Mouse (Mus musculus): ENCODE results near the gene Adam11. TPM values are rescaled to one million over a fixed set of nuclear protein-coding genes. Genes with fewer than 3 reads are reported as not detected.

Adam11 gene
- polyA plus RNA-seq, 1 experiment from 2014 or later = 16.1 TPM

GRCm38 (mm10) chr11:102783443-102783842 is 22.2 kb downstream of the Adam11 start:
- Histone ChIP-seq H3K9ac (no peak overlapping the region), H3K4me2 (no peak overlapping the region), H3K4me3 (no peak overlapping the region), H3K27me3 (no peaks in the 10 kb centered on the region), H3K4me1 (no peaks in the 10 kb centered on the region), H3K27ac (no peak overlapping the region), H3K9me3 (replicated peaks) (no peaks in the 10 kb centered on the region), H3K36me3 (ENCODE audit: poor library complexity, severe bottlenecking) (no peaks in the 10 kb centered on the region)
- 78% methylated on average over 6 of the region's 7 CpGs for WGBS
- ATAC-seq = no peak

DNA sequence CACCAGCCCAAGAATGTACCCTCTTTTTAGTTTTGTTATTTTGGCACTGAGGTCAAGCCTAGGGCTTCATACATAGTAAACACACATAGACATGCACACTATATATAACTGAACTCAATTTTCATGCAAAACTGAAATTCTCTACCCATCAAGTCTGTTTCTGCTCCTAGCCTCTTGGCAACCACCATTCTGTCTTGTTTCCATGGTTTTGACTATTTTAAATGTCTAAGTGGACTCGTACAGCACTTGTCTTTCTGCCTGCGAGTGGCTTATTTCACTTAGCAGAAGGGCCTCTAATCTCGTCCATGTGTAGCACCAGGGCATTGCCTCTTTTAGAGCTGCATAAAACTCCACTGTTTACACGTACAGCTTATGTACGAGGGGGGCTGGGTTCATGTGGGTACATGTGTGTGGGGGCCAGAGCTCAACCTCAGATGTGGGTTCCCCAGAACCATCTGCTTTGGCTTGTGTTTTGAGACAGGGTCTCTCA is 26.5 kb downstream of the Adam11 start:
- Histone ChIP-seq H3K9ac (no peak overlapping the region), H3K9me3 (replicated peaks) (no peaks in the 10 kb centered on the region), H3K4me2 (no peak overlapping the region), H3K36me3 (ENCODE audit: poor library complexity, severe bottlenecking) (no peaks in the 10 kb centered on the region), H3K4me3 (no peak overlapping the region), H3K4me1 (no peaks in the 10 kb centered on the region), H3K27me3 (no peaks in the 10 kb centered on the region), H3K27ac (no peak overlapping the region)
- no peak for ATAC-seq
- 78% methylated on average over 5 of the region's 5 CpGs for WGBS

DNA sequence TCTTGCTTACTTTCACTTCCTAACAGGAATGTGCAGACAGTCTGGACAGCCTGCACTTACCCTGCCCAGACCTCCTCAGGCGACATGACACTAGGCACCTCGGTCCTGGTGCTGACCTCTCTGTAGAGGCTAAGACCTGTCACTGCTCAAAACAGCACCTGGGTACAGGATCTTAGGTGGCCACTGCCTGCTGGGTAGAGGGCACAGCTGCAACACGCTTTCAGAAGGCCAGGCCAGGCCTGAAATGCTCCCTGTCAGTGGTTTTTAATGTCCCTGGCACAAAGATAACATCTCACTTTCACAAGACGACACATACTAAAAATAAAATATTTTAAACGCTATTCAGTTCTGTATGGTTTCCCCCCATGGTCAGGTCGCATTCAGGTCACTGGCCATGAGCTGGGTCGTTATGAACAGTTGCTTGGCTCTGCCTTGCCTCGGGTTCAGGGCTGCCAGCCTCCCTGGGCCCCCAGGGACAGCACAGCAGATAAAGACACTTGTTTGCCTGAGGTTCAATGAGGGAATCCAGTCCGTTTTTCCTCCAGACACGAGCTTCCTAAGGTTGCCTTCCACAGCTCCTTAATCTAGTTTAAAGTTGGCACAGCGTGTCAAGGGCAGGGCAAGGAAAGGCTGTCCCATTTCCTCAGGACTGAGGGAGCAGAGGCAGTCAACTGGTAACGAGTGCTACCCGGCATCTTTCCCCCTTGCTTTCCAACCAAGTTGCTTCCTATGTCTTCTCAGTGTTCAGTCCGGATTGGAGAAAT is 30.6 kb downstream of the Adam11 start:
- no peak overlapping the region for H3K27ac ChIP-seq
- WGBS = 63% methylated on average over 14 of the region's 14 CpGs
- no peaks in the 10 kb centered on the region for H3K4me1 ChIP-seq
- no peak for ATAC-seq
- H3K9ac ChIP-seq = no peak overlapping the region
- H3K9me3 ChIP-seq (replicated peaks) = no peaks in the 10 kb centered on the region
- H3K4me2 ChIP-seq = no peak overlapping the region
- H3K4me3 ChIP-seq = no peak overlapping the region
- H3K27me3 ChIP-seq = no peaks in the 10 kb centered on the region
- H3K36me3 ChIP-seq (ENCODE audit: poor library complexity, severe bottlenecking) = peaks cover 12% of the 10 kb centered on the region; the same call in 1 of the 2 replicates

DNA sequence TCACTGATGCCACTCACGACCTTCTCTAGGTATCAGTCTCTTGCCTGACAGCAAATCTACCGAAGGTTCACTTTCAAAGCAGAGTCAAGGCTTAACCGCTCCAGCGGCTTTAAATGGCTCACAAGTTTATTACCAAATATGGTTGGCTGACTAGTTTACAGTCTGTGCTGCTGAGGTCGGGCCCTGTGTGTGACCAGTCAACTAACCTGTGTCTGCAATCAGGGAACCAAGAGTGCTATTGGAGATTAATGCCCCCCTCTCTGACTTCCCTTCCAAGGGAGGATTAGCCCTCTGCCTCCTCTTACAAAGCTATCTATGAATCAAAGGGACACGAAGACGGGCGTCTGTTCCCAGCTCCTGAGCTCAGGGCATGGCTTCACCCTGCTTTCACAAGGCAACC is 32.9 kb downstream of the Adam11 start:
- ATAC-seq = no peak
- Histone ChIP-seq H3K9me3 (replicated peaks) (no peaks in the 10 kb centered on the region), H3K27ac (no peak overlapping the region), H3K4me1 (no peaks in the 10 kb centered on the region), H3K4me3 (no peak overlapping the region), H3K36me3 (ENCODE audit: poor library complexity, severe bottlenecking) (peaks cover 28% of the 10 kb centered on the region; the same call in 1 of the 2 replicates), H3K9ac (no peak overlapping the region), H3K27me3 (no peaks in the 10 kb centered on the region), H3K4me2 (no peak overlapping the region)
- WGBS = 55% methylated on average over 8 of the region's 8 CpGs

- peaks cover 60% of the 10 kb centered on the region for H3K36me3 ChIP-seq (ENCODE audit: poor library complexity, severe bottlenecking)
- no peaks in the 10 kb centered on the region for H3K27me3 ChIP-seq
- no peak for ATAC-seq
- H3K4me1 ChIP-seq = no peaks in the 10 kb centered on the region
- no peak overlapping the region for H3K4me3 ChIP-seq
- no peak overlapping the region for H3K4me2 ChIP-seq
- H3K27ac ChIP-seq = no peak overlapping the region
- no peaks in the 10 kb centered on the region for H3K9me3 ChIP-seq (replicated peaks)
- H3K9ac ChIP-seq = no peak overlapping the region
- 89% methylated on average over 5 of the region's 5 CpGs for WGBS
These were observed 42.2 kb downstream of the Adam11 start for GRCm38 (mm10) chr11:102803453-102803852.

DNA sequence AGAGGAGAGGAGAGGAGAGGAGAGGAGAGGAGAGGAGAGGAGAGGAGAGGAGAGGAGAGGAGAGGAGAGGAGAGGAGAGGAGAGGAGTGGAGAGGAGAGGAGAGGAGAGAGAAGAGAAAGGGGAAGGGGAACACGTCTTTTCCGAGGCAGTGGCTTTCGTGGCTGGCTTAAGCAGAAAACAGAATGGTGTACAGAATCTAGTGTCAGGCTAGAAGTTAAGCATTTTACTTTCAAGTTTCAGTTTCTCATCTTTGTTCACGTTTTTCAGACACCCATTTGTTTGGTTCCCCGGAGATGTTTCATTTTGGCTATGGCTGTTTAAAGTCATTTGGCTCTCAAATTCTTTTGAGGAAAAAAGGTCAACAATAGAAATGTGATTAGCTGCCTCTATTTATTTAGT is 47.0 kb downstream of the Adam11 start:
- peaks cover 20% of the 10 kb centered on the region for H3K4me1 ChIP-seq
- ATAC-seq = no peak
- H3K36me3 ChIP-seq (ENCODE audit: poor library complexity, severe bottlenecking) = peaks cover 23% of the 10 kb centered on the region
- H3K9ac ChIP-seq = no peak overlapping the region
- H3K27me3 ChIP-seq = no peaks in the 10 kb centered on the region
- 77% methylated on average over 5 of the region's 5 CpGs for WGBS
- H3K27ac ChIP-seq = no peak overlapping the region
- H3K9me3 ChIP-seq (replicated peaks) = no peaks in the 10 kb centered on the region
- H3K4me3 ChIP-seq = no peak overlapping the region
- H3K4me2 ChIP-seq = no peak overlapping the region

- no peak overlapping the region for H3K4me3 ChIP-seq
- H3K9ac ChIP-seq = no peak overlapping the region
- H3K4me1 ChIP-seq = peaks cover 26% of the 10 kb centered on the region
- ATAC-seq = no peak
- H3K9me3 ChIP-seq (replicated peaks) = no peaks in the 10 kb centered on the region
- no peaks in the 10 kb centered on the region for H3K27me3 ChIP-seq
- 28% methylated on average over 4 of the region's 4 CpGs for WGBS
- peaks cover 5% of the 10 kb centered on the region; the same call in 1 of the 2 replicates for H3K36me3 ChIP-seq (ENCODE audit: poor library complexity, severe bottlenecking)
- no peak overlapping the region for H3K27ac ChIP-seq
- no peak overlapping the region for H3K4me2 ChIP-seq
These were observed 49.7 kb downstream of the Adam11 start for GRCm38 (mm10) chr11:102810721-102811485.

DNA sequence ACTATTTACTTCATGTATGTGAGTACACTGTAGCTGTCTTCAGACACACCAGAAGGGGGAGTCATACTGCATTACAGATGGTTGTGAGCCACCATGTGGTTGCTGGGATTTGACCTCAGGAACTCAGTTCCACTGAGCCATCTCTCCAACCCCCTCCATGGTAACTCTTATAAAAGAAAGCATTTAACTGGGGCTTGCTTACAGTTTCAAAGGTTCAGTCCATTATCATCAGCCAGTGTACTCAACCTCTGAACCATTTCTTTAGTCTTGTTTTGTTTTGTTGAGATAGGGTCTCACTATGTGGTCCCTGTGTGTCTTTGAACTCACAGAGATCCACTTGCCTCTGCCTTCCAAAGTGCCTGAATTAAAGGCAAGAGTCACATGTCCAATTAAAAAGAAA is 53.6 kb downstream of the Adam11 start:
- Histone ChIP-seq H3K4me3 (no peak overlapping the region), H3K4me1 (peaks cover 46% of the 10 kb centered on the region), H3K27ac (no peak overlapping the region), H3K27me3 (no peaks in the 10 kb centered on the region), H3K36me3 (ENCODE audit: poor library complexity, severe bottlenecking) (peaks cover 5% of the 10 kb centered on the region; the same call in 1 of the 2 replicates), H3K9me3 (replicated peaks) (no peaks in the 10 kb centered on the region), H3K9ac (no peak overlapping the region), H3K4me2 (no peak overlapping the region; the same call in 1 of the 2 replicates)
- ATAC-seq = no peak

DNA sequence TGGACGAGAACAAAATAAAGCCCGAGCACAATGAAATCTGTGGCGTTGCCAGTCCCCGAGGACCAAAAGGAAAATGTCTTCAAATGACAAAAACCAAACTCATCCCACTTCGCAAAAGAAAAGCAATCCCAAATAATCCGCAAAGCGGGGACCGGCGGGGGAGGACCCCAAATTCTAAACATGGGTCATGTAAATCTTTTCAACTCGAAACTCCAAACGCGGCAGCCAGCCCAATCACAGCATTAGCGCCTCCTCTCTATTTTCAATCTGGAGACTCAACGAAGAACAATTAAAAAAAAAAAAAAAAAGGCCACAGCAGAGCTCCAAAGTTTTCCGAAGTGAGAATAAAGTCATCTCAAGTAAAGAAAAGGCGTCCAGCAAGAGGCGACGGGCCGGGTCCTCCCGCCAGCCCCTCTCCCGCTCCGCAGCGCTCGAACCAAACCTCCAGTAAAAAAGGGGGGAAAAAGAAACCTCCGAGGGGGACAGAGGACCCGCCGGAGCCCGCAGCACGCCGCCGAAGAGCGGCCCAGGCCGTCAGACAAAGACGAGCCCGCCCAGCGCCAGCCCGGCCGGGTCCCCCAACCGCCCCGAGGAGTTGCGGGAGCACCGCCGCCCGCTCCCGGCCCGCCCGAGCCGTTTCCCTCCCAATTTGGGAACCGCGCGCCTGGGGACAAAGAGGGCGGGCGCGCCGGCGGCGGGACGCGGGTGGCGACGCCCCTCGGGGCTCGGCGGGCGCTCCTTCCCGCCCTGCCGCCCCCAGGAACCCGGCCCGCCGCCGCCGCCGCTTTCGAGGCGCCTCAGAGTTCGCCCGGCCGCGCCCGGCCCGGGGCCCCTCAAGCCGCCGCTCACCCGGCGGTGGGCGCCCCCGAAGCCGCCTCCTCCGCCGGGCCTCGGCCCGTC is 57.1 kb downstream of the Adam11 start:
- H3K27ac ChIP-seq = peak overlapping the region; percentile 92

DNA sequence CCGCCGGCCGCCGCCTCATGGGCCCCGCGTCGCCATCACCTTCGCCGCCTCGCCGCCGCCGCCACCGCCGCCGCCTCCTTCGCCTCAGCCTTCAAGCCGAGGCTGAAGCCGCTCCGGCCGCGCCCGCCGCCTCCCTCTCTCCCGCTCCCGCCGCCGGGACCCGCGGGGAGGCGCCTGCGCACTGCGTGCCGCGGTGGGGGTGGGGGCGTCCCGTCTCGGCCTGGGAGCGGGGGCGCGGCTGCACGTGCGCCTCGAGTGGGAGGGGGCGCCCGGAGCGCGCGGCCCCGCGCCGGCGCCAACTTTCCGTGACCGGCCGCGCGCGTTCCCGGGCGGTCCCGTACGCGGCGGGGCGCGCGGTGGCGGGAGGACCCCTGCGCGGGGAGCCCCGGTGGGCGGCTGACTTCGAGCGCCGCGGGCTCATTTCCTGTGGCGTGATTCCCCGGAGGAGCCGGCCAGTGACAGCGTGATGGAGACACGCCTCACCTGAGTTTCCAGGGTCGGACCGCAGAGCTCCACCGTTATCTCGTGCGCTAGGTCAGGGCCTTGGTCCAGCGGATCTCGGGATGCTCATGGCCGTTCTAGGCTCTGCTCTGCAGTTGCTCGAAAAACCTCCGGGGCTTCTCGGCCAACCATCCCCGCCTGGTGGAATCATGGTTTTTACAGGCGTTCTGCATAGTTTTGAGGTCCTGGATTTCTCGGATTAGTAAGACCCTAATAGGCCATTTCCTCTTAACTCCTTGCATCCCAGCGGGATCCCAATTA is 58.0 kb downstream of the Adam11 start, which contains the start of gene Gjc1:
TSS of gene Gjc1 (minus strand) at position 680 of the 762 bp plus-strand sequence.
- H3K4me1 ChIP-seq = peaks cover 32% of the 10 kb centered on the region
- peak within 1 kb of the TSS; percentile 92 for H3K27ac ChIP-seq
- 0% methylated on average over 61 of the region's 97 CpGs for WGBS
- peak within 1 kb of the TSS; percentile 95 for H3K9ac ChIP-seq
- H3K27me3 ChIP-seq = peaks cover 9% of the 10 kb centered on the region; the same call in 1 of the 2 replicates
- peak; percentile 89 for ATAC-seq
- H3K4me2 ChIP-seq = peak within 1 kb of the TSS; percentile 88
- peak within 1 kb of the TSS; percentile 84 for H3K4me3 ChIP-seq
- no peaks in the 10 kb centered on the region for H3K36me3 ChIP-seq (ENCODE audit: poor library complexity, severe bottlenecking)
- H3K9me3 ChIP-seq (replicated peaks) = no peaks in the 10 kb centered on the region

More for the DNA sequence above, 57.1 kb downstream of the Adam11 start:
- H3K4me1 ChIP-seq = peaks cover 32% of the 10 kb centered on the region
- peaks cover 9% of the 10 kb centered on the region; the same call in 1 of the 2 replicates for H3K27me3 ChIP-seq
- ATAC-seq = peak; percentile 65
- peak overlapping the region; percentile 88 for H3K4me2 ChIP-seq
- H3K9ac ChIP-seq = peak overlapping the region; percentile 95
- under 1% methylated on average over 67 of the region's 92 CpGs for WGBS
- peak overlapping the region; percentile 84 for H3K4me3 ChIP-seq
- no peaks in the 10 kb centered on the region for H3K9me3 ChIP-seq (replicated peaks)
- no peaks in the 10 kb centered on the region for H3K36me3 ChIP-seq (ENCODE audit: poor library complexity, severe bottlenecking)

All from forebrain, embryonic 13.5 days (tissue).